Mouse (Mus musculus) liver, postnatal 0 days (tissue): Measurements from ENCODE around the gene Nhsl1.

Source experiments
- CTCF ChIP-seq: sonication (generic); IDR thresholded peaks from 2 replicates; pipeline ENCODE4 v1.5.1; 2016; ENCODE audit warnings: antibody characterized with exemption, low read depth
- EP300 ChIP-seq: IDR thresholded peaks from 2 replicates; pipeline ENCODE4 v1.6.1; 2016; ENCODE audit warnings: antibody characterized with exemption, low read depth, mild to moderate bottlenecking

DNA sequence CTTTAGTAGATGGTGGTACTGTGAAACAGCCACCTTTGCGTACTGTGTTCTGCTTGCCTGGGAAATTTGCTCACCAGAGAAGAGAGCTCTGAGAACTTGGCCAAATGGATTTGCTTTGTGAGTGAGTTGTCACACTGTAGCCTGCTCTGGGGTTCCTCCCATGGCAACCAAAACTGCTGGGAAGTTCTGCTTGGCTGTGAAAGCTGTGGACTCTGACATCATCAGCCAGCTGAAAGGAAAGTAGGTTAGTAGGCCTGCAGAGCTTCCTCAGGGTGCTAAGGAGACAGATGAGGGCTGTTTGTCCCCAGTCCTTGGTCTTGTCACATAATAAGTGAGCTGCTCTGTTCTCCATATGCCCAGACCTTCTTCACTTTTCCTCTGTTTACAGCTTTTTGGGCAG, 189.8 kb downstream of the Nhsl1 start:
- TF ChIP-seq CTCF = no peak
- TF ChIP-seq EP300 = no peak
